Mouse (Mus musculus) embryonic facial prominence, embryonic 12.5 days (tissue): Measurements from ENCODE around the gene Med24. TPM values are rescaled to one million over a fixed set of nuclear protein-coding genes. Genes with fewer than 3 reads are reported as not detected.

Experiments
- ATAC-seq: fragments of 200-750 bp; cut with Nextera tagmentation; 2 replicates; pipeline ENCODE4 v1.8.0; 2017; ENCODE audit not compliant: insufficient number of reproducible peaks, insufficient read depth, low FRiP score, low TSS enrichment
- H3K27ac ChIP-seq: fragments of 300-500 bp; sonication (generic); 2 replicates; pipeline ENCODE4 v1.5.1; 2016; ENCODE audit warnings: mild to moderate bottlenecking
- H3K27me3 ChIP-seq: fragments of 300-500 bp; sonication (generic); 2 replicates; pipeline ENCODE4 v1.6.1; 2016; ENCODE audit warnings: mild to moderate bottlenecking, moderate library complexity
- H3K36me3 ChIP-seq: fragments of 300-500 bp; sonication (generic); 2 replicates; pipeline ENCODE4 v1.6.1; 2016; ENCODE audit warnings: mild to moderate bottlenecking
- H3K4me1 ChIP-seq: fragments of 300-500 bp; sonication (generic); 2 replicates; pipeline ENCODE4 v1.6.1; 2016
- H3K4me2 ChIP-seq: fragments of 300-500 bp; sonication (generic); replicated peaks from 2 replicates; pipeline ENCODE4 v1.6.1; 2016; ENCODE audit warnings: mild to moderate bottlenecking, moderate library complexity
- H3K4me3 ChIP-seq: fragments of 300-500 bp; sonication (generic); 2 replicates; pipeline ENCODE4 v1.5.1; 2016; ENCODE audit warnings: mild to moderate bottlenecking
- H3K9ac ChIP-seq: fragments of 300-500 bp; sonication (generic); 2 replicates; pipeline ENCODE4 v1.6.1; 2016; ENCODE audit warnings: mild to moderate bottlenecking, moderate library complexity
- H3K9me3 ChIP-seq: fragments of 300-500 bp; sonication (generic); 2 replicates; pipeline ENCODE4 v1.6.1; 2016; ENCODE audit warnings: mild to moderate bottlenecking, moderate library complexity
- WGBS: fragments of 180-500 bp; shearing (Covaris S2); methylation state at CpG from one replicate; pipeline ENCODE4 v1.1.7; 2016; 5-methylcytosine and 5-hydroxymethylcytosine counted together
- polyA plus RNA-seq: library from polyadenylated mRNA; unstranded; fragments of >200 nt; fragmentation: Nextera tagmentation; extraction: Ambion mirVana; gene quantifications from 2 replicates; pipeline ENCODE4 v1.2.1, GENCODE M21; 2016

The Med24 gene
- polyA plus RNA-seq, 1 experiment from 2014 or later, result 70.4 TPM

DNA sequence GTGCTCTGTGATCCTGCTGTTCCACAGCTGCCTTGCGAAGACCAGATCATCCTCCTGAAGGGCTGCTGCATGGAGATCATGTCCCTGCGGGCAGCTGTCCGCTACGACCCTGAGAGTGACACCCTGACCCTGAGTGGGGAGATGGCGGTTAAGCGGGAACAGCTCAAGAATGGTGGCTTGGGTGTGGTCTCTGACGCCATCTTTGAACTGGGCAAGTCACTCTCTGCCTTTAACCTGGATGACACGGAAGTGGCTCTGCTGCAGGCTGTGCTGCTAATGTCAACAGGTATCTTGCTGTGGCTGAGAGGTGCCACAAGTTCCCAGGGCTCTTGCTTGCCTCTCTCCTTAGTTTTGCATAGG is 34.2 kb upstream of the Med24 start:
- H3K4me2 ChIP-seq, result no peak overlapping the region
- no peak for ATAC-seq
- 85% methylated on average over 8 of the region's 8 CpGs for WGBS
- no peak overlapping the region for H3K9ac ChIP-seq
- H3K4me1 ChIP-seq, result peaks cover 34% of the 10 kb centered on the region
- H3K4me3 ChIP-seq, result no peak overlapping the region
- no peaks in the 10 kb centered on the region for H3K27me3 ChIP-seq
- H3K36me3 ChIP-seq, result peaks cover 44% of the 10 kb centered on the region
- peak overlapping the region; percentile 36; the same call in 1 of the 2 replicates for H3K27ac ChIP-seq
- H3K9me3 ChIP-seq, result no peaks in the 10 kb centered on the region

- WGBS, result 64% methylated on average over 17 of the region's 17 CpGs
These were observed 33.7 kb upstream of the Med24 start for GRCm38 (mm10) chr11:98762756-98763501.

GRCm38 (mm10) chr11:98761939-98762338 is 32.7 kb upstream of the Med24 start:
- 90% methylated on average over 4 of the region's 4 CpGs for WGBS
- no peak overlapping the region for H3K9ac ChIP-seq
- H3K27me3 ChIP-seq, result no peaks in the 10 kb centered on the region
- H3K27ac ChIP-seq, result no peak overlapping the region
- H3K9me3 ChIP-seq, result no peaks in the 10 kb centered on the region
- peaks cover 48% of the 10 kb centered on the region for H3K36me3 ChIP-seq
- no peak for ATAC-seq
- H3K4me1 ChIP-seq, result peaks cover 18% of the 10 kb centered on the region
- H3K4me3 ChIP-seq, result no peak overlapping the region
- H3K4me2 ChIP-seq, result no peak overlapping the region

More at GRCm38 (mm10) chr11:98762756-98763501, 33.7 kb upstream of the Med24 start:
- Histone ChIP-seq H3K27me3 (no peaks in the 10 kb centered on the region), H3K4me3 (no peak overlapping the region), H3K27ac (peak overlapping the region; percentile 36; the same call in 1 of the 2 replicates), H3K4me1 (peaks cover 28% of the 10 kb centered on the region), H3K9me3 (no peaks in the 10 kb centered on the region), H3K9ac (no peak overlapping the region), H3K4me2 (no peak overlapping the region; the same call in 1 of the 2 replicates), H3K36me3 (peaks cover 44% of the 10 kb centered on the region)
- no peak for ATAC-seq

DNA sequence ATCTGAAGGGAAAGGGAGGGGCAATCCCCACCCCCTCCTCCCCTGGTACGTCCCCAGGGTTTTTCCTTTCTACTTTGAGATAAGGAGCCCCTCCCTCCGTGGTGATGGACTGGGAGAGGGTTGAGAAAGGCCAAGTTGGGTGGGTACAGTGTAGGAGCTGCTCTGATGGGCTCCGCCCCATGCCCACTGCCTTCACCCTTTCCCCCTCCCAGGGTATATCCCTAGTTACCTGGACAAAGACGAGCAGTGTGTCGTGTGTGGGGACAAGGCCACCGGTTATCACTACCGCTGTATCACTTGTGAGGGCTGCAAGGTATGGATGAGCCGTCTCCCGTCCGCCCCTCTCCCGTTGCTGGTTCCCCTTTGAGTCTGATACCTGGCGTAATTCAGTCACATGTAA is 27.5 kb upstream of the Med24 start:
- Histone ChIP-seq H3K36me3 (peaks cover 44% of the 10 kb centered on the region), H3K9me3 (no peaks in the 10 kb centered on the region), H3K4me3 (no peak overlapping the region), H3K4me1 (peaks cover 14% of the 10 kb centered on the region), H3K27me3 (no peaks in the 10 kb centered on the region), H3K9ac (no peak overlapping the region), H3K4me2 (no peak overlapping the region), H3K27ac (no peak overlapping the region)
- WGBS, result 82% methylated on average over 12 of the region's 12 CpGs
- ATAC-seq, result no peak

GRCm38 (mm10) chr11:98755726-98756380 is 26.6 kb upstream of the Med24 start:
- ATAC-seq, result no peak
- H3K9ac ChIP-seq, result no peak overlapping the region
- no peaks in the 10 kb centered on the region for H3K27me3 ChIP-seq
- H3K9me3 ChIP-seq, result no peaks in the 10 kb centered on the region
- no peak overlapping the region for H3K4me3 ChIP-seq
- WGBS, result 90% methylated on average over 6 of the region's 6 CpGs
- no peak overlapping the region for H3K27ac ChIP-seq
- peaks cover 42% of the 10 kb centered on the region for H3K36me3 ChIP-seq
- peaks cover 23% of the 10 kb centered on the region for H3K4me1 ChIP-seq
- H3K4me2 ChIP-seq, result no peak overlapping the region

- peaks cover 35% of the 10 kb centered on the region for H3K4me1 ChIP-seq
These were observed 25.5 kb upstream of the Med24 start for GRCm38 (mm10) chr11:98754621-98755181.

GRCm38 (mm10) chr11:98754151-98754620 is 25.0 kb upstream of the Med24 start:
- WGBS, result 71% methylated on average over 9 of the region's 9 CpGs
- Histone ChIP-seq H3K4me2 (no peak overlapping the region), H3K27me3 (no peaks in the 10 kb centered on the region), H3K9me3 (no peaks in the 10 kb centered on the region), H3K4me3 (no peak overlapping the region), H3K9ac (no peak overlapping the region), H3K27ac (peak overlapping the region; percentile 43; the same call in 1 of the 2 replicates), H3K4me1 (peaks cover 40% of the 10 kb centered on the region), H3K36me3 (peaks cover 32% of the 10 kb centered on the region)
- no peak for ATAC-seq

More at GRCm38 (mm10) chr11:98754621-98755181, 25.5 kb upstream of the Med24 start:
- Histone ChIP-seq H3K36me3 (peaks cover 32% of the 10 kb centered on the region), H3K4me3 (no peak overlapping the region), H3K9ac (no peak overlapping the region), H3K27ac (no peak overlapping the region), H3K27me3 (no peaks in the 10 kb centered on the region), H3K4me2 (no peak overlapping the region), H3K9me3 (no peaks in the 10 kb centered on the region)
- no peak for ATAC-seq
- WGBS, result 24% methylated on average over 7 of the region's 7 CpGs

DNA sequence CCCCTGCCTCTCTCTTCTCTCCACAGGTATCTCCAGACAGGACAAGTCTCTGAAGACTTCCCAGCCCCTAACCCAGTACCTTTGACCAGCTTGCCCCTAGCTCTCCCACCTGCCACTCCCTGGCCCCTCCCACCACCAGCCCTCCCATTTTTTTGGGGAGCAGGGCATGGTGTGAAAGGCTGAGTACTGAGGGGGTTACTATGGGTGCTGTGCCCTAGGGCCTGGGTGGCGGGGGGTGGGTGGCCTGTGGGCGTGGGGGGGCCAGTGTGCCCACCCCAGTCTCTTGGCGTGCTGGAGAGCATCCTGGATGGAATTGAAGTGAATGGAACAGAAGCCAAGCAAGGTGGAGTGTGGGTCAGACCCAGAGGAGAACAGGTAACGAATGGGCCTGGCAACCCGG is 24.0 kb upstream of the Med24 start:
- Histone ChIP-seq H3K9ac (no peak overlapping the region), H3K27me3 (no peaks in the 10 kb centered on the region), H3K4me2 (no peak overlapping the region), H3K4me3 (no peak overlapping the region), H3K36me3 (peaks cover 28% of the 10 kb centered on the region), H3K27ac (no peak overlapping the region), H3K9me3 (no peaks in the 10 kb centered on the region), H3K4me1 (peaks cover 49% of the 10 kb centered on the region)
- ATAC-seq, result no peak
- WGBS, result 89% methylated on average over 5 of the region's 5 CpGs

DNA sequence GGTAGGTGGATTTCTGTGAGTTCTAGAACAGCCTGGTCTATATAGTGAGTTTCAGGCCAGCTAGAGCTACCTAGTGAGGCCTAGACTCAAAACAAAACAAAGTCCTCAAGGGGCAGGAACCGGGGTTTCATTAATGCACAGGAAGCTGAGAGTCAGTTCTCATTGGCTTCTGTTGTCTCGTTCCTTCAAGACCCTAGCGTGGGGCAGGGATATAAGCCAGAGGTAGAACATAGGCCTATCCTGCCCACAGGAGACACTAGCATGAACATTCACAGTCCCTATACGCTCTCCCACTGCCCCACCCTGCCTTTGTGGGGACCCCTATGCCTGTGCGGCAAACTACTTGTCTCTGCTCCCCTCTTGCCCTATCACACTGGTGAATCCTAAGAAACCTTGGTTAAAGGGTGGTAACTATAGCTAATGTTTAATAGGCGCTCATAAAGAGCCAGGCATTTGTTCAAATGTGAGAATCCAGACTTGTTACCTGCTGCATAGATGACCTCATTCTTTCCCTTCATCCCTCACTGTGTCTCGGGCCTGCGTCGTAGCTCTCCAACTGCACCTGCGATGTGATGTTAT is 23.4 kb upstream of the Med24 start:
- no peak overlapping the region for H3K27ac ChIP-seq
- H3K9ac ChIP-seq, result peak overlapping the region; percentile 2; the same call in 1 of the 2 replicates
- H3K27me3 ChIP-seq, result no peaks in the 10 kb centered on the region
- ATAC-seq, result no peak
- H3K9me3 ChIP-seq, result no peaks in the 10 kb centered on the region
- H3K4me1 ChIP-seq, result peaks cover 55% of the 10 kb centered on the region
- peaks cover 24% of the 10 kb centered on the region for H3K36me3 ChIP-seq
- H3K4me3 ChIP-seq, result no peak overlapping the region
- WGBS, result 86% methylated on average over 10 of the region's 10 CpGs
- no peak overlapping the region for H3K4me2 ChIP-seq

DNA sequence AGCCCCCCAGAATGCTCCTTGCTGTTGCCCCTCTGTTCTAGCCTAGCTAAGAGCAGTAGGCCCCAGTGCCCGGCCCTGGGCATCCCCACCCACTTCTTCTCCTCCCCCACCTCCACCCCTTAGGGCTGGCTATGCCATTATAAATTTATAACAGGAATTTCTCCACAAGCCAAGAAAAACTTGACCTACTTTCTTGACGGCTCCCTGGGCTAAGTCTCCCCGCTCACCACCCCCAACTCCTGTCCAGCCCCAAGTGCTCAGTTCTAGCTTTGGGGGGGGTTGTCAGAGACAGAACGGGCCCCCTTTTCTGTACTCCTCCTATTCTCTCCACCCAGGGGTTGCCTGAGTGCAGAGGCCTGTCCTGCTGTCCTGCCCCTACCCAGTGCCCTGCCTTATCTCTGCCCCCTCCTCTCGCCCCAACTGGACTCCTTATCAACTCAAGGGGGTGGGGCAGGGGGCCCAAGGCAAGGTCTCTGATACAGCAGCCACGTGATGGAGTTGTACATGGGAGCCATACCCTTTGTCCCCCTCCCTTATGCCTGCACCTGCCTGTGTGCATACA is 22.1 kb upstream of the Med24 start:
- 32% methylated on average over 6 of the region's 6 CpGs for WGBS
- H3K9me3 ChIP-seq, result no peaks in the 10 kb centered on the region
- no peak overlapping the region for H3K4me3 ChIP-seq
- peaks cover 18% of the 10 kb centered on the region for H3K36me3 ChIP-seq
- H3K27me3 ChIP-seq, result no peaks in the 10 kb centered on the region
- H3K9ac ChIP-seq, result 0 out of 2 replicates have a peak overlapping the region, but pooled peaks have one; percentile 4
- H3K27ac ChIP-seq, result peak overlapping the region; percentile 85
- ATAC-seq, result no peak
- H3K4me2 ChIP-seq, result peak overlapping the region; percentile 23; the same call in 1 of the 2 replicates
- peaks cover 69% of the 10 kb centered on the region for H3K4me1 ChIP-seq
